Mouse (Mus musculus): ENCODE results near the gene Pctp.

Gene Pctp

GRCm38 (mm10) chr11:90002231-90002986 is at the start of gene Pctp:
TSS of gene Pctp (minus strand) at chr11:90002894.
- peak; percentile 64 for DNase-seq

- no peak for DNase-seq
Observed at GRCm38 (mm10) chr11:90050016-90050415, 47.3 kb upstream of the Pctp start.

DNA sequence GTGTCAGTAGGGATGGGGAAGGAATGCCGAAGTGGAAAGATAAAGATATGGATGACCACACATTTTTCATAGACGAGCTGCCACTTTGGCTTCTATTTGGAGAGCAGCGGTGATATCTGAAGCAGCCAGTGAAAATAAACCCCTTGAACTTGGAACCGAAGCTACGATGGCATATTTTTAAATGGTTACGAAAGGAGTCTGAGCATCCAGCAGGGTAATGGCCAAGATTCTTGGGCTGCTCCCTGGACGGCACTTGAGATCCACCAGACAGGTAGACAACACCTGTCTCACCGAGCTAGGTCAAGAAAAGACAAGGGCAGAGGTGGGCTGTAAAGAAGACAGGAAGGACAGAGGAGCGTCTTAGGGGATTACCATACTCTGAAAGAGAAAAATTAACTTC is 44.6 kb upstream of the Pctp start:
- no peak for DNase-seq

- no peak for DNase-seq
Observed at GRCm38 (mm10) chr11:90046211-90046610, 43.5 kb upstream of the Pctp start.

- no peak for DNase-seq
Observed at GRCm38 (mm10) chr11:90044459-90044858, 41.8 kb upstream of the Pctp start.

GRCm38 (mm10) chr11:90038022-90038421 is 35.3 kb upstream of the Pctp start:
- no peak for DNase-seq

- DNase-seq, result no peak
Observed at GRCm38 (mm10) chr11:90036416-90036815, 33.7 kb upstream of the Pctp start.

GRCm38 (mm10) chr11:90035532-90035931 is 32.8 kb upstream of the Pctp start:
- no peak for DNase-seq

DNA sequence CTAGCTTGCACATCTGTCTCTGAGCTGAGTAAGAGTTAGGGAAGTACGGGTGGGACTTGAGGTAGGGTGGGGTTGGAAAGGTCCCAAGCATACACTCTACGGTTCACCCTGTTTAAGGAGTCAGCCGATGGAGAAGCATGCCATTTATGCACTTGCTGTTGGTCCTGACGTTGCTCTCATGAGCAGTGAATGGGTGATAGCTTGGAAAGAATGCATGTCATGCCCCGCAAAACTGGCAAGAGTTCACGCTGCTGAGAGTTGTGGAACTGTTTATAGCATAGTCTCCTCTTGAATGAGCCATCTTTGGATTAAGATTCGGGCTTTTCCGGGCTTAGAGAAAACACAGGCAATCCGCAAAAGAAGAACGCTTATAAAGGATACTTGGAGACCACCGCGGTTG is 32.0 kb upstream of the Pctp start:
- no peak for DNase-seq

DNA sequence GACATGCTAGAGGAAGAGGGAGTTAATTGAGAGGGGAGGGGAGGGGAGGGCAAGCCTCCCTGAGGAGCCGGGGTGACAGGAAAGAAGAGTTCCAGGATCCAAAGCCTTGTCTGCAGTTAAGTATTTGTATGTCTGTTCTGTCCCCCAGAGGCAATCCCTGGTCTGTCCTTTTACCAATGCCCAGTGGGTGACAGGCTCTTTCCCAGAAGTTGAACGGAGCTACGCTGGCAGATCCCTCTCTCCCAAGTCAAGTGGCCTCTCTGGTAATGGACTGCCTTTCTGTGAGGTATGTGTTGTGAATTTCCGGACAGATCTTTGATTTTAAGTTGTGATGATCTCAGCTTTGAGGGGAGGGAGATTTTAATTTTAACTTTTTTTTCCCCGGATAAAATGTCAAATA is 30.7 kb upstream of the Pctp start:
- no peak for DNase-seq

- DNase-seq, result no peak
Observed at GRCm38 (mm10) chr11:90032807-90033206, 30.1 kb upstream of the Pctp start.

GRCm38 (mm10) chr11:90031076-90031475 is 28.4 kb upstream of the Pctp start:
- no peak for DNase-seq

DNA sequence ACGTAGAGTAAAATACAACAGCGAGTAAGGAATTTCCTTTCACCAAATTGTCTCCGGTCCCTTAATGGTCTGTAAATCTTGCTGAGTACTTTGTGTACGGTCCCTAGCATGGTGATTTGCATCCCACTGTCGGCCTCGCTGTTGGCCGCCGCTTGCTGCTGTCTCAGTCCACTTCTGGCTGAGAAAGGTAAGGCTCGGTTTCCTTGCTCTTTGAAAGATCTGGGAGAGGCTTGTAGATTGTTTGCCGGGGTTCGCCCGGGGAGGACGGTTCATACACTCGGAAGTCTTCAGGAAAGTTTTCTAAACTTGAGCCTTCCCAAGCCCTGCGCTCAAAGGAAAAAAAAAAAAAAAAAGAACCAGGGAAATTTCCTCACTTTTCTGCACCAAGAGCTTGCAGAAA is 27.9 kb upstream of the Pctp start:
- peak; percentile 49 for DNase-seq

GRCm38 (mm10) chr11:90029841-90030398 is 27.2 kb upstream of the Pctp start, which contains the start of gene Tmem100:
TSS of gene Tmem100 (plus strand) at chr11:90030348.
- DNase-seq, result no peak

GRCm38 (mm10) chr11:90029354-90029753 is 26.7 kb upstream of the Pctp start:
- DNase-seq, result peak; percentile 55

GRCm38 (mm10) chr11:90028746-90029145 is 26.1 kb upstream of the Pctp start:
- DNase-seq, result no peak

GRCm38 (mm10) chr11:90027216-90027615 is 24.5 kb upstream of the Pctp start:
- DNase-seq, result no peak

DNA sequence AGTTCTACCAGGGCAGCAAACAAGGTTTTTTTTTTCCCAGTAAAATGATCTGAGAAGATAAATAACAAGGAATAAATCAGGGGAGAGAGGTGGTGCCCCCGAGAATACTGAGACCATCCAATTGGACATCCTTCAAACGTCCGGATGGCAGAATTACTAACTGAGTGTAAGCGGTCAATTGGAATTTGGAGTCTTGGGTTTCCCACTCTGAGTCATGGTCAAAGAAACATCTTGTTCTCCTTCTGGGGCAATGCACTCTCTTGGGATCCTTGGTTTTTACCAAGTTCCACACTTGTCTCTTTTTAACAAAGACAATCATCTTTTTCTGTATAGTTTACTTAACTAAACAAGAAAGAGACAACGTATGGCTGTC is 24.1 kb upstream of the Pctp start:
- DNase-seq, result no peak

DNA sequence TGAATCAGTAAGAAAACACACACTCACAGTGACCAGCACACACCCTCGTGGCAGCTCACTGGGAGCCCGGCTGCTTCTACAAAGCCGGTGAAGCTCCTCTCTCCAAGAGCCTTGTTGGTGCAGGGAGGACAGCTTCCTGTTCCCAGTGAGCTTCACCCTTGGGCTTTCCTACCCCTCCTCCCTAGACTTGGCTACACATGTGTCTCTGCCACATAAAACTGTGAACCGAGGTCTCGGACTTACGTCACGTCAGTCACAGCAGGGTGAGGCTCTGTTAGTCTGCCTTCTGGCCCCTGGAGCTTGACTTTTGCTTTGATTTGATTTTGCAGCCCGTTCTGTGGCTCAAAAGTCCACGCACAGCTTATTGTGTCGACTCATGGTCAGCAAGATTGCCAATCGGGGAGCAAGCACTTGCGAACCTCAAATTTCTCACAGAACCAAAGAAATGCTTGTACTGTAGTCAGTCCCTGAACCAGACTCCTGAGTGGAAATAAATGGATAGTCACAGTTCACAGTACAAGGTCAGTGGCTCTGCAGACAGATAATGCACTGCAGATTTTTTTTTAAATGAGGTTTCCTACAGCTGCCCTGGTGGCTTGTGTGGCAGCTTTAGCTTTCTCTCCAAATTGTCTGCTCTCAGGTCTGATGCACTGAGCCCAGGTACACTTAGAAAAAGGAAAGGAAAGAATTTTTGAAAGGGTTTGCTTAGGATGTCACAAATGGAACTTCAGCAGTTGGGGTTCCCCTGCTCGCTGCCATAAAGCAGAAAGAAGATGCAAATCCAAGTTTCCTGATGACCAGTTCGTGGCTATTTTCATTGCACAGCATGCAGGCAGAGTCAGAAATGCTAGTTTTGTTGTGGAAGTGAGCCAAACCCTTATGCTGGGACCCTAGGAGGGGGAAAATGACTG is 23.5 kb upstream of the Pctp start:
- DNase-seq, result no peak

DNA sequence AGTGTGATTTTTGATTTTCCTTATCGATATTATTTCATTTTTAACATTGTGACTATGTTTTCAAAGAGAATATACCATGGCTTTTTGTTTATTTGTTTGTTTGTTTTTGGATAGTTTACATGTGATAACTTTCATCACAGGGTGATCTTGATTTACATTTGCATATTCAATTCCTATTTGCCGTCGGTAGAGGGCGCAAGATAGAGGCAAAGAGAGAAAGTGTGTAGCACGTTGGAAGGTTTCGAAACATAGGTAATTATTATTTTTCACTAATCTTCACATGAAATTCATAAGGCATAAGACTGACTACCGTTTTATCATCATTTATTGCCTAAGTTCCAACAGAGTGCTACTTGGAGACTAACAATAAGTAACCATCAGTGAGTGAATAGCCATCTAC is 16.5 kb upstream of the Pctp start:
- DNase-seq, result no peak

DNA sequence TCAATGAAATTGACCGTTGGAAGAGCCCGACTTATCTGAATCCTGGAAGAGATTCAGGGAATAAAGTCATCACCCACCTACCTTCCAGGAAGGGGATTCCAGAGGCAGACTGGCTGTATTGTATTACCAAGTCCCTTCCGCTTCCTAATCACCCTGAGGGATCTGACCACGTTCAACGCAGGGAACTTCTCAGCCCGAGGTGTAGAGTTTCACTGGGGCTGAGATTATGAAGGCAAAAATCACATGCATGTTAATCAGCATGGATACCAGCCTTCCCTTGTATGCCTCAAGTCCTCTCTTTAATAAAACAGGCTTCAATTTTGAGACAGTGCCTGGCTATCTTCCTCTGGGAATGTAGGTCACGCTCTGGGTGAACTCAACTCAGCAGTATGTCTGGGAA is 12.6 kb upstream of the Pctp start:
- DNase-seq, result no peak

DNA sequence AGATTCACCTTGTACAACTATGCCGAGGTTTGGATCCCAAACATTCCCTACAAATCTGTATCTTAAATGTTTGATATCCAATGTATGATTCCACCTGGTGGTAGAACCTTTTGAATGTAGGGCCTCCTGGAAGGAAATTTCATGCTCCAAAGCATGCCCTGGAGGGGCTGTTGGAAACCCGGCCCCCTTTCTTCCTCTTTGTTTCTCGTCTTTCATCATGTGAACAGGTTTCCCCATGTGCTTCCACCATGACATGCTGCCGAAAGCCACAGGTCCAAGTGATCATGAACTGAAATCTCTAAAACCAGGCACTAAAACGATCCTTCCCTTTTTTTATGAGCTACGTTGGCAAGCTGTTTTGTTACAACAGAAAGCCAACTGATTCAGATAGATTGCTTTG is 11.0 kb upstream of the Pctp start:
- no peak for DNase-seq

DNA sequence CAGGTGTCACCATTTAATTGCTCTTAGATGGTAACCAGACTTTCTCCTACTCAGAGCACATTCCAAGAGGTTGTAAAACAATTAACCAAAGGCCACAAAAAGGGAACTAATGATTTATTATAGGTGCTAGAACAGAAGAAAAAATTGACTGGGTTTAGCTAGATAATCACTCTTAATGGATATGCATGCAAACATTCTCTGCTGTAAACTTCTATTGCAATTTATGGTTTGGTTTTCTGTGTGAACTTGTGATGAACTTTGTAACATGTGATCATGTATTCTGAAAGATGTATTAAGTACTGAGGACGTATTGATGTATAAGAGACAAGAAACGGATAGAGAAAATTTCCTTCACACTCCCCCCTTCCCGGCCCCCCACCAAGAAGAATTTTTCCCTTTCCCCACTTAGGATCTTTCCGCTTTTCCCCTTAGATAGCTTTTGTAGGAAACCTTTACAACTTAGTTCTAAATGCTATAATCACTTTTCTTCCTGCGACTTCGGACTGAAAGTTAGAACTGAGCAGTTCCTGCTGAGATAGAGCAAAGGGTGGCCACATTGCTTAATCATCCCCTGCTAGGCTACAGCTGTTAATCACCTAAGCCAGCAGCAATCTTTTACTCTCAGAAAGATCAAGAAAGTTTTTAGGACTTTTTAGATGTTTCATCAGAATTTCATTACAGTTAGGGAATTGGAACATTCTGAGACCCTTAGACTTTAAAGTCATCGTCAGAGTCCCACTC is 5.3 kb upstream of the Pctp start:
- DNase-seq, result no peak
